Mouse (Mus musculus) adrenal gland (tissue): ENCODE data around the gene Gm49405.
"Not testable (repeated sequence)": the region's sequence is repeated elsewhere in the genome, so short reads cannot be mapped to it uniquely, and the experiment has no call there.

Source experiments
- intact Hi-C: fragments of 180-260 bp; cut with DNase I; formaldehyde crosslinking; loops from one replicate; pipeline ENCODE4 v1.15.1; 2025

The Gm49405 gene

GRCm38 (mm10) chr19:4049069-4049468 lies 48.6 kb downstream of the Gm49405 start:
- intact Hi-C loops, result not testable (repeated sequence)

- intact Hi-C loops, result loop anchor here (5.0 kb wide), 1 partner anchor 36 kb away; no protein-coding TSS in a partner anchor
These were observed 50.6 kb downstream of the Gm49405 start for GRCm38 (mm10) chr19:4051016-4051415.

GRCm38 (mm10) chr19:4051741-4052515 lies 51.5 kb downstream of the Gm49405 start:
- intact Hi-C loops, result loop anchor here (5.0 kb wide), 1 partner anchor 35 kb away; no protein-coding TSS in a partner anchor

- intact Hi-C loops, result loop anchor here (5.0 kb wide), 1 partner anchor 35 kb away; no protein-coding TSS in a partner anchor
These were observed 52.1 kb downstream of the Gm49405 start for GRCm38 (mm10) chr19:4052516-4053030.

GRCm38 (mm10) chr19:4054613-4055012 lies 54.2 kb downstream of the Gm49405 start:
- intact Hi-C loops, result loop anchor here (5.0 kb wide), 1 partner anchor 33 kb away; no protein-coding TSS in a partner anchor
